Mouse (Mus musculus): ENCODE results near the gene Runx2.

Gene Runx2

GRCm38 (mm10) chr17:44814508-44815175, at the start of gene Runx2:
Runx2 (minus strand) TSS chr17:44814797.
- DNase-seq (ENCODE audit: inconsistent ontology term), result peak; percentile 59

- no peak for DNase-seq (ENCODE audit: inconsistent ontology term)
These were observed 48.6 kb upstream of the Runx2 start for GRCm38 (mm10) chr17:44863165-44863564.

GRCm38 (mm10) chr17:44842184-44842583, 27.6 kb upstream of the Runx2 start:
- no peak for DNase-seq (ENCODE audit: inconsistent ontology term)

GRCm38 (mm10) chr17:44831201-44831600, 16.6 kb upstream of the Runx2 start:
- no peak for DNase-seq (ENCODE audit: inconsistent ontology term)

- no peak for DNase-seq (ENCODE audit: inconsistent ontology term)
These were observed 15.0 kb upstream of the Runx2 start for GRCm38 (mm10) chr17:44829587-44829986.

GRCm38 (mm10) chr17:44827964-44828363, 13.4 kb upstream of the Runx2 start:
- no peak for DNase-seq (ENCODE audit: inconsistent ontology term)

GRCm38 (mm10) chr17:44827124-44827523, 12.5 kb upstream of the Runx2 start:
- no peak for DNase-seq (ENCODE audit: inconsistent ontology term)

- no peak for DNase-seq (ENCODE audit: inconsistent ontology term)
These were observed 7.3 kb upstream of the Runx2 start for GRCm38 (mm10) chr17:44821940-44822339.

- DNase-seq (ENCODE audit: inconsistent ontology term), result no peak
These were observed 5.2 kb upstream of the Runx2 start for GRCm38 (mm10) chr17:44819816-44820215.

GRCm38 (mm10) chr17:44818825-44819224, 4.2 kb upstream of the Runx2 start:
- DNase-seq (ENCODE audit: inconsistent ontology term), result no peak

GRCm38 (mm10) chr17:44807031-44807430, 7.6 kb downstream of the Runx2 start:
- no peak for DNase-seq (ENCODE audit: inconsistent ontology term)

- DNase-seq (ENCODE audit: inconsistent ontology term), result peak; percentile 26
These were observed 17.3 kb downstream of the Runx2 start for GRCm38 (mm10) chr17:44797331-44797730.

- no peak for DNase-seq (ENCODE audit: inconsistent ontology term)
These were observed 22.2 kb downstream of the Runx2 start for GRCm38 (mm10) chr17:44792218-44792917.

- DNase-seq (ENCODE audit: inconsistent ontology term), result no peak
These were observed 25.4 kb downstream of the Runx2 start for GRCm38 (mm10) chr17:44788982-44789747.

GRCm38 (mm10) chr17:44783143-44783542, 31.5 kb downstream of the Runx2 start:
- no peak for DNase-seq (ENCODE audit: inconsistent ontology term)

GRCm38 (mm10) chr17:44782366-44782765, 32.2 kb downstream of the Runx2 start:
- no peak for DNase-seq (ENCODE audit: inconsistent ontology term)

- DNase-seq (ENCODE audit: inconsistent ontology term), result no peak
These were observed 34.2 kb downstream of the Runx2 start for GRCm38 (mm10) chr17:44780353-44780752.

- DNase-seq (ENCODE audit: inconsistent ontology term), result no peak
These were observed 36.5 kb downstream of the Runx2 start for GRCm38 (mm10) chr17:44778141-44778540.

- DNase-seq (ENCODE audit: inconsistent ontology term), result peak; percentile 88
These were observed 37.2 kb downstream of the Runx2 start for GRCm38 (mm10) chr17:44777337-44777804.

- DNase-seq (ENCODE audit: inconsistent ontology term), result peak; percentile 98
These were observed 37.8 kb downstream of the Runx2 start, which contains the start of gene Supt3 for GRCm38 (mm10) chr17:44776738-44777270. Supt3 (plus strand) TSS chr17:44777152.

GRCm38 (mm10) chr17:44772576-44772975, 42.0 kb downstream of the Runx2 start:
- no peak for DNase-seq (ENCODE audit: inconsistent ontology term)

GRCm38 (mm10) chr17:44770871-44771270, 43.7 kb downstream of the Runx2 start:
- peak; percentile 68 for DNase-seq (ENCODE audit: inconsistent ontology term)
